Mouse (Mus musculus) forebrain, embryonic 11.5 days (tissue): ENCODE results near the gene Myrfl. TPM values are rescaled to one million over a fixed set of nuclear protein-coding genes. Genes with fewer than 3 reads are reported as not detected.

Experiments
- ATAC-seq: fragments of 200-750 bp; cut with Nextera tagmentation; replicated peaks from 2 replicates; pipeline ENCODE4 v1.8.0; 2017; ENCODE audit warnings: moderate TSS enrichment; ENCODE audit not compliant: low FRiP score
- DNase-seq: peaks from one replicate; pipeline ENCODE4 v3.0.0-alpha.2; 2017; ENCODE audit warnings: low spot score
- H3K27ac ChIP-seq: fragments of 300-500 bp; sonication (generic); 2 replicates; pipeline ENCODE4 v1.5.1; 2014; ENCODE audit warnings: low read depth, low read length
- H3K27me3 ChIP-seq: fragments of 300-500 bp; sonication (generic); 2 replicates; pipeline ENCODE4 v1.6.1; 2014; ENCODE audit warnings: mild to moderate bottlenecking, low read length, mixed read lengths; ENCODE audit not compliant: control insufficient read depth, insufficient read depth
- H3K36me3 ChIP-seq: fragments of 300-500 bp; sonication (generic); 2 replicates; pipeline ENCODE4 v1.6.1; 2014; ENCODE audit warnings: mild to moderate bottlenecking, low read length, moderate library complexity, mixed read lengths; ENCODE audit not compliant: control insufficient read depth, insufficient read depth
- H3K4me1 ChIP-seq: fragments of 300-500 bp; sonication (generic); replicated peaks from 2 replicates; pipeline ENCODE4 v1.6.1; 2014; ENCODE audit warnings: low read length, mixed read lengths; ENCODE audit not compliant: control insufficient read depth, insufficient read depth
- H3K4me2 ChIP-seq: fragments of 300-500 bp; sonication (generic); 2 replicates; pipeline ENCODE4 v1.6.1; 2014; ENCODE audit warnings: low read depth, mild to moderate bottlenecking, low read length, moderate library complexity, mixed read lengths; ENCODE audit not compliant: severe bottlenecking
- H3K4me3 ChIP-seq: fragments of 300-500 bp; sonication (generic); 2 replicates; pipeline ENCODE4 v1.5.1; 2014; ENCODE audit warnings: low read depth, low read length
- H3K9ac ChIP-seq: fragments of 300-500 bp; sonication (generic); 2 replicates; pipeline ENCODE4 v1.6.1; 2014; ENCODE audit warnings: low read length
- H3K9me3 ChIP-seq: fragments of 300-500 bp; sonication (generic); 2 replicates; pipeline ENCODE4 v1.6.1; 2016; ENCODE audit warnings: low read length, mixed read lengths; ENCODE audit not compliant: control insufficient read depth
- WGBS: fragments of 180-500 bp; shearing (Covaris S2); extraction: QIAGEN DNeasy Blood & Tissue Kit; methylation state at CpG from one replicate; pipeline ENCODE4 v1.1.7; 2014; 5-methylcytosine and 5-hydroxymethylcytosine counted together
- polyA plus RNA-seq: library from polyadenylated mRNA; unstranded; fragments of >200 nt; fragmentation: Nextera tagmentation; extraction: Ambion mirVana; gene quantifications from 2 replicates; pipeline ENCODE4 v1.2.1, GENCODE M21; 2014

Gene Myrfl
- polyA plus RNA-seq, 1 experiment from 2014 or later: 0.17 TPM

- DNase-seq (no peak), ATAC-seq (no peak)
- Histone ChIP-seq H3K27ac (no peak overlapping the region), H3K4me3 (no peak overlapping the region), H3K9ac (no peak overlapping the region), H3K4me2 (no peak overlapping the region), H3K4me1 (no peaks in the 10 kb centered on the region), H3K27me3 (no peaks in the 10 kb centered on the region), H3K9me3 (no peaks in the 10 kb centered on the region), H3K36me3 (no peaks in the 10 kb centered on the region)
- whole genome bisulfite sequencing: 85% methylated on average over 14 of the region's 14 CpGs
Observed at GRCm38 (mm10) chr10:116750895-116751294, 145.8 kb downstream of the Myrfl start.

GRCm38 (mm10) chr10:116750062-116750461 lies 146.7 kb downstream of the Myrfl start:
- 84% methylated on average over 6 of the region's 6 CpGs for WGBS
- ATAC-seq (no peak), DNase-seq (no peak)
- Histone ChIP-seq H3K9ac (no peak overlapping the region), H3K4me1 (no peaks in the 10 kb centered on the region), H3K4me2 (no peak overlapping the region), H3K27ac (no peak overlapping the region), H3K36me3 (no peaks in the 10 kb centered on the region), H3K9me3 (no peaks in the 10 kb centered on the region), H3K27me3 (no peaks in the 10 kb centered on the region), H3K4me3 (no peak overlapping the region)

GRCm38 (mm10) chr10:116748681-116749080 lies 148.0 kb downstream of the Myrfl start:
- Histone ChIP-seq H3K4me3 (no peak overlapping the region), H3K4me2 (no peak overlapping the region), H3K27ac (no peak overlapping the region), H3K27me3 (no peaks in the 10 kb centered on the region), H3K9ac (no peak overlapping the region), H3K9me3 (no peaks in the 10 kb centered on the region), H3K36me3 (no peaks in the 10 kb centered on the region), H3K4me1 (no peaks in the 10 kb centered on the region)
- 80% methylated on average over 4 of the region's 4 CpGs for WGBS
- DNase-seq: no peak
- no peak for ATAC-seq

GRCm38 (mm10) chr10:116746281-116747011 lies 150.3 kb downstream of the Myrfl start:
- WGBS: 81% methylated on average over 10 of the region's 10 CpGs

GRCm38 (mm10) chr10:116742696-116743095 lies 154.0 kb downstream of the Myrfl start:
- WGBS: 83% methylated on average over 2 of the region's 2 CpGs
- H3K27me3 ChIP-seq: no peaks in the 10 kb centered on the region
- no peak overlapping the region for H3K4me3 ChIP-seq
- H3K4me2 ChIP-seq: no peak overlapping the region
- H3K9ac ChIP-seq: no peak overlapping the region
- no peaks in the 10 kb centered on the region for H3K4me1 ChIP-seq
- DNase-seq (no peak), ATAC-seq (no peak)
- no peaks in the 10 kb centered on the region for H3K9me3 ChIP-seq
- no peak overlapping the region for H3K27ac ChIP-seq
- no peaks in the 10 kb centered on the region for H3K36me3 ChIP-seq

More at GRCm38 (mm10) chr10:116746281-116747011, 150.3 kb downstream of the Myrfl start:
- Histone ChIP-seq H3K4me1 (no peaks in the 10 kb centered on the region), H3K4me3 (no peak overlapping the region), H3K9ac (no peak overlapping the region), H3K9me3 (no peaks in the 10 kb centered on the region), H3K27me3 (no peaks in the 10 kb centered on the region), H3K4me2 (no peak overlapping the region), H3K27ac (no peak overlapping the region), H3K36me3 (no peaks in the 10 kb centered on the region)
- DNase-seq (no peak), ATAC-seq (no peak)

- no peak for DNase-seq
- Histone ChIP-seq H3K4me2 (no peak overlapping the region), H3K4me1 (no peaks in the 10 kb centered on the region), H3K27ac (no peak overlapping the region), H3K9me3 (no peaks in the 10 kb centered on the region), H3K9ac (no peak overlapping the region), H3K4me3 (no peak overlapping the region), H3K27me3 (no peaks in the 10 kb centered on the region), H3K36me3 (no peaks in the 10 kb centered on the region)
- ATAC-seq: no peak
- 92% methylated on average over 8 of the region's 8 CpGs for WGBS
Observed at GRCm38 (mm10) chr10:116742189-116742588, 154.5 kb downstream of the Myrfl start.

GRCm38 (mm10) chr10:116741343-116741742 lies 155.4 kb downstream of the Myrfl start:
- Histone ChIP-seq H3K27me3 (no peaks in the 10 kb centered on the region), H3K27ac (no peak overlapping the region), H3K9me3 (no peaks in the 10 kb centered on the region), H3K4me1 (no peaks in the 10 kb centered on the region), H3K9ac (no peak overlapping the region), H3K36me3 (no peaks in the 10 kb centered on the region), H3K4me2 (no peak overlapping the region), H3K4me3 (no peak overlapping the region)
- no peak for ATAC-seq
- 85% methylated on average over 6 of the region's 6 CpGs for WGBS
- no peak for DNase-seq

GRCm38 (mm10) chr10:116740073-116740472 lies 156.6 kb downstream of the Myrfl start:
- DNase-seq: no peak
- WGBS: 81% methylated on average over 7 of the region's 7 CpGs
- H3K27ac ChIP-seq: no peak overlapping the region

GRCm38 (mm10) chr10:116738533-116738932 lies 158.2 kb downstream of the Myrfl start:
- no peak overlapping the region for H3K4me3 ChIP-seq
- ATAC-seq: no peak
- no peak overlapping the region for H3K27ac ChIP-seq
- no peaks in the 10 kb centered on the region for H3K36me3 ChIP-seq
- DNase-seq: no peak
- H3K9ac ChIP-seq: no peak overlapping the region
- WGBS: 93% methylated on average over 8 of the region's 8 CpGs
- H3K4me2 ChIP-seq: no peak overlapping the region
- H3K27me3 ChIP-seq: no peaks in the 10 kb centered on the region
- no peaks in the 10 kb centered on the region for H3K9me3 ChIP-seq
- no peaks in the 10 kb centered on the region for H3K4me1 ChIP-seq

More at GRCm38 (mm10) chr10:116740073-116740472, 156.6 kb downstream of the Myrfl start:
- Histone ChIP-seq H3K4me1 (no peaks in the 10 kb centered on the region), H3K27me3 (no peaks in the 10 kb centered on the region), H3K36me3 (no peaks in the 10 kb centered on the region), H3K9ac (no peak overlapping the region), H3K4me2 (no peak overlapping the region), H3K9me3 (no peaks in the 10 kb centered on the region), H3K4me3 (no peak overlapping the region)
- no peak for ATAC-seq
